Mouse (Mus musculus): ENCODE data around the gene Napepld. TPM values are rescaled to one million over a fixed set of nuclear protein-coding genes. Genes with fewer than 3 reads are reported as not detected.
"Not testable (repeated sequence)": the region's sequence is repeated elsewhere in the genome, so short reads cannot be mapped to it uniquely, and the experiment has no call there.

Napepld gene
- polyA plus RNA-seq, 1 experiment, result not detected

GRCm38 (mm10) chr5:21702873-21703475, 1.8 kb upstream of the Napepld start:
- H3K4me3 ChIP-seq (replicated peaks; ENCODE audit: control insufficient read depth, low read depth, low read length), result no peak overlapping the region
- WGBS, result 83% methylated on average over 6 of the region's 6 CpGs
- no peak overlapping the region for H3K27ac ChIP-seq (ENCODE audit: control insufficient read depth, insufficient read depth, low read depth, low read length, poor library complexity)
- H3K4me1 ChIP-seq (ENCODE audit: control insufficient read depth, insufficient read depth, low read length), result no peaks in the 10 kb centered on the region; the same call in 1 of the 2 replicates
- TF ChIP-seq POLR2A (IDR thresholded peaks at IDR 0.05; ENCODE audit: borderline replicate concordance, control insufficient read depth, low read depth, low read length), result no peak
- TF ChIP-seq CTCF (IDR thresholded peaks at IDR 0.05; ENCODE audit: control insufficient read depth, insufficient read depth, low read length), result no peak

GRCm38 (mm10) chr5:21702009-21702364, 791 bp upstream of the Napepld start:
- WGBS, result 45% methylated on average over 2 of the region's 2 CpGs
- TF ChIP-seq POLR2A (IDR thresholded peaks at IDR 0.05; ENCODE audit: borderline replicate concordance, control insufficient read depth, low read depth, low read length), result no peak
- no peak for TF ChIP-seq CTCF (IDR thresholded peaks at IDR 0.05; ENCODE audit: control insufficient read depth, insufficient read depth, low read length)
- Histone ChIP-seq H3K4me3 (replicated peaks; ENCODE audit: control insufficient read depth, low read depth, low read length) (peak overlapping the region; percentile 91), H3K4me1 (ENCODE audit: control insufficient read depth, insufficient read depth, low read length) (no peaks in the 10 kb centered on the region; the same call in 1 of the 2 replicates), H3K27ac (ENCODE audit: control insufficient read depth, insufficient read depth, low read depth, low read length, poor library complexity) (peak overlapping the region; percentile 96)

GRCm38 (mm10) chr5:21700934-21701333, 262 bp downstream of the Napepld start:
- no peaks in the 10 kb centered on the region; the same call in 1 of the 2 replicates for H3K4me1 ChIP-seq (ENCODE audit: control insufficient read depth, insufficient read depth, low read length)
- under 1% methylated on average over 22 of the region's 22 CpGs for WGBS
- TF ChIP-seq CTCF (IDR thresholded peaks at IDR 0.05; ENCODE audit: control insufficient read depth, insufficient read depth, low read length) (no peak), POLR2A (IDR thresholded peaks at IDR 0.05; ENCODE audit: borderline replicate concordance, control insufficient read depth, low read depth, low read length) (no peak)
- H3K27ac ChIP-seq (ENCODE audit: control insufficient read depth, insufficient read depth, low read depth, low read length, poor library complexity), result no peak overlapping the region; the same call in 1 of the 2 replicates
- H3K4me3 ChIP-seq (replicated peaks; ENCODE audit: control insufficient read depth, low read depth, low read length), result peak overlapping the region; percentile 91

GRCm38 (mm10) chr5:21700272-21700821, 849 bp downstream of the Napepld start:
- H3K4me3 ChIP-seq (replicated peaks; ENCODE audit: control insufficient read depth, low read depth, low read length), result no peak overlapping the region

GRCm38 (mm10) chr5:21699555-21699954, 1.6 kb downstream of the Napepld start:
- WGBS, result 85% methylated on average over 3 of the region's 3 CpGs
- H3K4me3 ChIP-seq (replicated peaks; ENCODE audit: control insufficient read depth, low read depth, low read length); H3K4me1 ChIP-seq (ENCODE audit: control insufficient read depth, insufficient read depth, low read length); H3K27ac ChIP-seq (ENCODE audit: control insufficient read depth, insufficient read depth, low read depth, low read length, poor library complexity): not testable (repeated sequence)

More at GRCm38 (mm10) chr5:21700272-21700821, 849 bp downstream of the Napepld start:
- no peak for TF ChIP-seq CTCF (IDR thresholded peaks at IDR 0.05; ENCODE audit: control insufficient read depth, insufficient read depth, low read length)
- TF ChIP-seq POLR2A (IDR thresholded peaks at IDR 0.05; ENCODE audit: borderline replicate concordance, control insufficient read depth, low read depth, low read length), result no peak
- Histone ChIP-seq H3K27ac (ENCODE audit: control insufficient read depth, insufficient read depth, low read depth, low read length, poor library complexity) (no peak overlapping the region), H3K4me1 (ENCODE audit: control insufficient read depth, insufficient read depth, low read length) (no peaks in the 10 kb centered on the region; the same call in 1 of the 2 replicates)
- 28% methylated on average over 10 of the region's 10 CpGs for WGBS

- TF ChIP-seq CTCF (IDR thresholded peaks at IDR 0.05; ENCODE audit: control insufficient read depth, insufficient read depth, low read length) (no peak), POLR2A (IDR thresholded peaks at IDR 0.05; ENCODE audit: borderline replicate concordance, control insufficient read depth, low read depth, low read length) (no peak)
- 56% methylated on average over 3 of the region's 3 CpGs for WGBS
- no peak overlapping the region for H3K27ac ChIP-seq (ENCODE audit: control insufficient read depth, insufficient read depth, low read depth, low read length, poor library complexity)
- no peaks in the 10 kb centered on the region for H3K4me1 ChIP-seq (ENCODE audit: control insufficient read depth, insufficient read depth, low read length)
- no peak overlapping the region for H3K4me3 ChIP-seq (replicated peaks; ENCODE audit: control insufficient read depth, low read depth, low read length)
These were observed 6.2 kb downstream of the Napepld start for GRCm38 (mm10) chr5:21694854-21695490.

- H3K4me3 ChIP-seq (replicated peaks; ENCODE audit: control insufficient read depth, low read depth, low read length), result no peak overlapping the region
- WGBS, result 47% methylated on average over 3 of the region's 3 CpGs
- no peak for TF ChIP-seq CTCF (IDR thresholded peaks at IDR 0.05; ENCODE audit: control insufficient read depth, insufficient read depth, low read length)
- TF ChIP-seq POLR2A (IDR thresholded peaks at IDR 0.05; ENCODE audit: borderline replicate concordance, control insufficient read depth, low read depth, low read length), result no peak
These were observed 7.8 kb downstream of the Napepld start for GRCm38 (mm10) chr5:21693372-21693870.

GRCm38 (mm10) chr5:21692230-21692629, 9.0 kb downstream of the Napepld start:
- Histone ChIP-seq H3K4me1 (ENCODE audit: control insufficient read depth, insufficient read depth, low read length) (no peaks in the 10 kb centered on the region), H3K4me3 (replicated peaks; ENCODE audit: control insufficient read depth, low read depth, low read length) (no peak overlapping the region), H3K27ac (ENCODE audit: control insufficient read depth, insufficient read depth, low read depth, low read length, poor library complexity) (no peak overlapping the region)
- TF ChIP-seq CTCF (IDR thresholded peaks at IDR 0.05; ENCODE audit: control insufficient read depth, insufficient read depth, low read length) (no peak), POLR2A (IDR thresholded peaks at IDR 0.05; ENCODE audit: borderline replicate concordance, control insufficient read depth, low read depth, low read length) (no peak)
- 79% methylated on average over 5 of the region's 5 CpGs for WGBS

More at GRCm38 (mm10) chr5:21693372-21693870, 7.8 kb downstream of the Napepld start:
- H3K4me1 ChIP-seq (ENCODE audit: control insufficient read depth, insufficient read depth, low read length), result no peaks in the 10 kb centered on the region
- no peak overlapping the region for H3K27ac ChIP-seq (ENCODE audit: control insufficient read depth, insufficient read depth, low read depth, low read length, poor library complexity)
